Mouse (Mus musculus) gastrocnemius, postnatal 10 days (tissue): ENCODE data around the gene Rora. TPM values are rescaled to one million over a fixed set of nuclear protein-coding genes. Genes with fewer than 3 reads are reported as not detected.

Source experiments
- DNase-seq: peaks from one replicate; pipeline ENCODE4 v3.0.0; 2021; ENCODE audit warnings: mixed read lengths
- total RNA-seq, 2 experiments: library from RNA; stranded (reverse); gene quantifications; 2 replicates each; pipeline ENCODE4 v1.2.3; 2021

Gene Rora
- total RNA-seq, 2 experiments from 2014 or later, result 56.0 to 63.5 TPM

GRCm38 (mm10) chr9:69313297-69313696, 659.7 kb downstream of the Rora start:
- DNase-seq, result no peak

DNA sequence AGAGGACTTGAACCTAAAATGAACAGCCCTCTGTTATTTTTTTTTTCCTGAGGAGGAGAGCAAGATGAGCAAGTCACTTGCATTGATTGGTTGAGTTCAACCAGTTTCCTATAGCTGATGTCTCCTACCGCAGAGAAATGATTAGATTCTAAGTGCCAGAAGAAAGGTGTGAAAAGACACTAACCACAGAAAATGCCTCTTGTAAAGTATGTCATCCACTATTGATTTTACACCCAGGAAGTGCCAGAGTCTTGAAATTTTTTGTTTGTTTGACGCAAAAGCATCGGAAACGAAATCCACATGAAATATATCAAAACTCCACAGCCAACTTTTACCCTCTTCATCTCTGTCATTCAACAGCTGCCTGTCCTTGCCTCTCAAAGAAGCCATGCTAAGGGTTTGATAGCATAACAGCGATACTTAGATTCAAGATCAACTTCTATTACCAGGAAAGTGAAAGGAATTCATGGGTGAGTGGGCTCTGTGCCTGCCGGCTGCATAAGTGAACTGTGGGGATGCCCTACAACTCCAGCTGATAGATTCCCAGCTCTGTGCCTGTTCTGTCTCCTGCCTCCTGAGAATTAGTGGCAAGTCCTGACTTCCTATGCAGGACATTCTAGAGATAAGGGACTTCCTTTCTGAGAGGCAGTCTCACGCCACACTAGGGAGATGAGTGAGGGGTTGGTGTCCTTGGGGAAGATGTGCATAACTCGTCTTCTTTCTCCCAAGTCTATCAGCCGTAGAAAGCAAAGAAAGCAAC, 661.0 kb downstream of the Rora start:
- DNase-seq, result no peak

GRCm38 (mm10) chr9:69317527-69318115, 664.0 kb downstream of the Rora start:
- no peak for DNase-seq

DNA sequence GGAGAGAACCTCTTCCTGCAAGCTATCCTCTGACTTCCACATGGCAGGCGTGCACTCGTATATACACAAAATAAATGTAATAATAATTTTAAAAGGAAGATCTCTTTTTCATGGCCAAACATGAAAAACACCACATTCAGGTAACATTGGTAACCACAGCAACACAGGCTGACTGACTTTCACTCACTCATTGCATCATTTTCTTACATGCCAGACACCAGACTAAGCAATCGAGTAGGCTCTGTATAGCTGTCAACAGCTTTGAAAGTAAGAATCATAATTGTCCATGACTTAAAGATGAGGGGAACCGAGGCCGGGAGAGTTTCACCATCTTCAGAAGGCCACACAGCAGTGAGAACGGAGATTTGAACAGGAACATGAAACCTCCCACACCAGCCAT, 665.8 kb downstream of the Rora start:
- no peak for DNase-seq

DNA sequence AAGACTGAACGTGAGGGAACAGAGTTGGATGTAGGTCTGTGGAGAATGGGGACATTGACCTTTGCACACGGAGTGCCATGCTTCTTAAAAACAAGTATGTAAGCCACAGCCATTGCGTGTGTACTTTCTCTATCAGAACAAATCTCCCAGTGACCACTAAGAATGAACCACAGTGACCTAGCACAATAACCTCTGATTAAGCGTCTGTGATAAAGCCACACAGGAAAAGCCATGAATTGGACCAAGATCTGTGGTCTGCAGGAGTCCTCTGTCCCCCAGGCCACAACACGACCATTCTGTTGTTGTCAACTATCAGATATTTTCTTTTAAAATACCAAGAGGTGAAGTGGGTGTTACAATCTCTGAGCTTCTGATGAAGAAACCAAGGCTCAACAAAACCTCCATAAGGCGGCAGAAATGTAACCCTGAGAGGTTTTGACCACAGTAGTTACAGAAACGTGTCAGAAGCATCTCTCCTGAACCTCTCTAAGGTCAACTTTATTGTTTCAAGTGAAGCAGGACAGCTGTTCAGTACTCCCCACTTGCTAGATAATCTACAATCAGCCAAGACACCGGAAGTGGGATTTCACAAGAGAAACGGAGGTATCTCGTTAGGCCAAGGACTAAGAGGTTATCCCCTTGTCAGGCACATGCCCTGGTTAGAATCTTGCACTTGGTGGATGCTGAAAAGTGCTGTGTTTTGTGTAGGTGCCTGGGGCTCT, 666.5 kb downstream of the Rora start:
- no peak for DNase-seq

DNA sequence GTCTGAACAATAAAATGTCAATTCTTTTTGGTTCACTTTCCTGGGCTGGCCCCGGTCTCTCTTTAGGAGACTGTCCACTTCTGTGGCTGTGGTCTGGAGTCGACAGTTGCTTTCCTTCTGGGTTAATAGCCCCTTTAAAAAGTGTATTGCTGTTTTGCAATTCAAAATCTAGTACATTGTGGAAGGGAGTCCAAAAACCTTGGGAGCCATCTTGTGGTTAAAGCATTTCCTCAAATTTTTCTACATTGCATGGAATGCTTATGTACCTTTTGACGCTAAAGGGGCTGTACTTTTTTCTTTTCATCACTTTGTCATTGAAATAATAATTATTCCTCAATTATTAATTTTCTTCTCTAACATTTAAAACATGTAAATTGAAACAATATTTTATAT, 667.0 kb downstream of the Rora start:
- DNase-seq, result no peak

- DNase-seq, result no peak
Measured at GRCm38 (mm10) chr9:69321956-69322355, 668.4 kb downstream of the Rora start.

DNA sequence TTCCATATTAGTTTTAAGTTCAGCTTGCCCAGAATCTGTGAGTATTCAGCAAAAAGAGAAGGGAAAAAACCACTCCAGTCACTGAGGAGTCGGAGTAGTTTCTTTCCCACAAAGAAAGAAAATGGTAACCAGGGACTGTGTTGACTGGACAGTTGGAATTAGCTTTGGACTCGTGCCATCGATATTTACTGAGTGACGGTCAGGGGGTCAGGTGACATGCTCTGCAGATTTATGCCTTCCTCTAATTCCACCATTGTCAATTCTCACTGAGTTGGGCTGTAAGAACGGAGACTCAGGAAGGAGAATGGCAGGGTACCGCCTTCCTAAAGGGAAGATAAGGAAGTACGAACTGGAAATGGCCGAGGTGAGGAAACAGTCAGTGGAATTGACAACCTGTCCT, 670.2 kb downstream of the Rora start:
- DNase-seq, result no peak

DNA sequence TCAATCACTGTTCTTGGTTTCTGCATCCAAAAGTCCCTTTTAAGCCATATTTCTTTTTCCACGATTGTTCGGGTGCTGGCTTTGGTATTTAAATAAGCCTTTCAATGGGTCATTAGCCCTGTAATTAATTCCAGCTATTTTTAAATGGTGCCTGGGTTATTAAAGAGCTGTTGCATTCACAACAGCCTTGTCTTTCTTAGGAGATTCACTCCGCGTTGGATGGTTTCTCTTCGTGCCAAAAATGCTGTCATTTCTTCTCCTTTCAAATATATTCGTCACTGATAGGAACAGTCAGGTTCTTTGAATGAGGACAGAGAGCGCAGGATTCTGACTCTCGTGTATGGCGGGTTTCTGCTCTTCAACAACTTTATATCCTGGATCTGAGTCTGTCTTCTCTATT, 673.5 kb downstream of the Rora start:
- no peak for DNase-seq

DNA sequence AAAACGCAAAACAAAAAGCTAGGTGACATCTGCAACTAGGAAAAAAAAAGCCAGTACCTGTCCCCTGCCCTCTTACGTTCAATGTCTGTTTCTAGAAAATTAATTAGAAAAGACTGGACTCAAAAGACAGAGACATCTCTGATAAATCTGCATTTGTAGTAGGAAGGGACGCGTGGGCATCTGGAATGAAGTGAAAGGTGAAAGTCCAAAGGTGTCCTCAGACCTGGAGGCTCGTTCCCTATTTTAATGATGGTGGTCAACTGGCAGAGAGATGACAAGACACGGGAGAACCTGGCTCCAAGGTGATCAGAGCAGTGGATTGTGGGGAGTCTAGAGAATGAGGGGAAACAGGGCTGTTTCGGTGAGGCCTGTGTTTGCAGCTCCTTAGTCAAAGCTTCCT, 674.0 kb downstream of the Rora start:
- DNase-seq, result no peak

- DNase-seq, result no peak
Measured at GRCm38 (mm10) chr9:69331790-69332189, 678.2 kb downstream of the Rora start.

- no peak for DNase-seq
Measured at GRCm38 (mm10) chr9:69332802-69333568, 679.4 kb downstream of the Rora start.

GRCm38 (mm10) chr9:69333654-69334053, 680.1 kb downstream of the Rora start:
- DNase-seq, result no peak

DNA sequence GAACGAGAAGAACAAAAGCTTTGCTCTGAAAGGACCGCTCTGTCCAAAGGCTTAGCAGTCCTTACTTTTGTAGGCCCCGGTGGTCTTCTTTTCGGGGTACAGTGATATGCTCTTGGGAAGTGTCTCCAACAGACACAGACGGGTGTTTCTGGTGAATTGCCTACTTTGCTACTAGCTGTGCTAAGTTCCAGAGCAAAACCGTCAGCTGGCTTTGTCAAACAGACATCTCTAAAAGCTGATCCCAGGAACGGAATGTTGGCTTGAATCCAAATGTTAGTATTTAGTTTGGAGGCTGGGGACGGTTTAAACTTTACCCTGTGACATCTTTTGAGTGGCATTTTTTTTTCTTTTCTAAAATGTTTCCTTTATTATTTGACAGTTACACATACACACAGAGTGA, 680.5 kb downstream of the Rora start:
- no peak for DNase-seq

DNA sequence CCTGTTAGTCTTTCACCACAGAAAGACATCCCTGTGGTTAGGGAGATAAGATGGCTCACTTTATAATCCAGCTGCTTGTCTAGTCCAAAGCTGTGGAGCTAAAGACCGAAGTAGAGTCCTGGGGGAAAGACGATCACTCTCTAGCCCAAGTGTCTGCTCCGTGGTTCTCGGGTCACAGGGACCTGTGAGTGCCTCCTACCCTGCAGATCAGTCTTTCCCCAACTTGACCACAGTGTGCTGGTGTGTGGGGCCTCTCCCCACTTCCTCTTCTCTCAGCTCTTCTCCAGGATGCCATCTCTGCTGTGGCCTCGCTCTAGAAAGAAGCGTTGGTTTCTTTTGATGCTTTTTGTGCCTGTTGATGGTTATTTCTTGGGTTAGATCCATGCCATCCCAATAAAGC, 682.5 kb downstream of the Rora start:
- DNase-seq, result no peak

DNA sequence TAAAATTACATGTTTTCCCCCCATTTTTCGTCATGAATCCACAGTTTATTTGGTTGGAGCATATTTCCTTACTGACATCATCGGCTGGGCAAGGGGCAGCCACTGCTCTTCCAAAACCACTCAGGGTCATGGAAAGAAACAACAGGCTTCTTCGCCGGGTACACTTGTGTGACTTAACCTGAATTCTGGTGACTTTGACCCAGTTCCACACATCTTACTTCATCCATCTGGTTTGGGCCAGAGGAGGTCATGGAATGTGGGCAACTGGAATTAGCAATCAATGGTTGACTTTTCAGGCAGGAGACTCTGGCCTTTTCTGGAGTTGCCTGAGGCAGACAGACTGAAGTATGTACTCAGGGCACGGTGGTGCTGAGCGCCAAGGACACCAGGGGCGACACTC, 685.6 kb downstream of the Rora start:
- no peak for DNase-seq

DNA sequence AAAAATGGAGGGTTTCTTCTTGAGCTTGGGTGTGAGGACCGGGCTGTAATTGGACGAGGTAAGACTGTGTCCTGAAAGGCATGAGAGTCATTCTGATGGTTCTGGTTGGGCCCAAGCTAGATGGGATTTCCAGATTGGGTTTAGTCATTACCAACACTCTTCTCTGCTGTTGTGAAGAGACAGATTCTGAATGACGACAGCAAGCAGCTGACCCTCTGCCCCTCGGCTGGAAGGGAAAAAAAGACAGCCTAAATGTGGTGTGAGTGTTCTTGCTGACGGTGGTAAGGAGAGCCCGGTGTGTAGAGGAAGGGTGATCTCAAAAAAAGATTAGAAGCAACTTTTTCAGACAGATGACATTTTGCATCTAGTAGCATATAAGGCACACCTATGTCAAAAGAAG, 686.2 kb downstream of the Rora start:
- no peak for DNase-seq

DNA sequence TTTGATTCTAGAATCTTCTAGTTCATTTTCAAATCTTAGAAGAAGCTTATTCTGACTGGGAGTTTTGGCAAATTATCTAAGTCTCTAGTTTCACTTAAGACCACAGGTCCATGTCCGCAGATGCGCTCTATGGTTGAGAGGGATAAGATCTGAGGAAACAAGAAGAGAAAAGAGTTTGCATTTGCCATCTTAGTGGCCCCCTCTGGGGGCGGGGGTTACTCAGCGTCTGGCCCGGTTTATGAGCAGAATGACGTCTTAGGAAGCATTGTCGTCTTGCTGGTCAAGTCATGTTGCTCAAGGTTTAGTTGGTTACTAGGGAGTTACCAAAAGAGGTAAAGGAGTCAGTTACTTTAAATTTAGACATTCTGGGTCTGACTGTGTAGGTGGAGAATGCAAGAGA, 686.8 kb downstream of the Rora start:
- DNase-seq, result no peak

DNA sequence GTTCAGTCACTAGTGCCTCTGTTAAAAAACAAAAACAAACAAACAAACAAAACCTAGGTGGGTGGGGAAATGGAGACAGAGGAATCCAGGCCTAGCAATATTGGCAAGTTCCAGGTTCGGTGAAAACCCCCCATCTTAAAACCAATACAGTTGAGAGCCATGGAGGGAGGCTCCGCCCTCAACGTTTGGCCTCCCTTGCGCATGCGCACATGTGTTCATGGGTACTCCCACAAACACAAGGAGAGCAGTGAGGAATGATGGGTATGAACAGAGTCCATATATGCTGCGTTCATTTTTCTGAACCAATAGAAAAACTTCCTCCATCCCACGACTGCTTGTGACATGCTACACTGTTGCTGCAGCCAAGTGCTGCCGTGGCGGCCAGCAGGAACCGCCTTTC, 690.3 kb downstream of the Rora start:
- no peak for DNase-seq

GRCm38 (mm10) chr9:69345550-69345949, 692.0 kb downstream of the Rora start:
- DNase-seq, result no peak

- DNase-seq, result no peak
Measured at GRCm38 (mm10) chr9:69347796-69348195, 694.2 kb downstream of the Rora start.

- no peak for DNase-seq
Measured at GRCm38 (mm10) chr9:69349537-69349936, 696.0 kb downstream of the Rora start.

GRCm38 (mm10) chr9:69354228-69354627, 700.6 kb downstream of the Rora start:
- no peak for DNase-seq
